Mouse (Mus musculus): ENCODE results near the gene Tmem198. TPM values are rescaled to one million over a fixed set of nuclear protein-coding genes. Genes with fewer than 3 reads are reported as not detected.

Tmem198 gene
- polyA plus RNA-seq, 1 experiment from 2014 or later = 0.83 TPM

- peaks cover 67% of the 10 kb centered on the region for H3K4me1 ChIP-seq
- H3K9me3 ChIP-seq = no peaks in the 10 kb centered on the region
- H3K4me3 ChIP-seq = peak overlapping the region; percentile 19; the same call in 1 of the 2 replicates
- WGBS = 1% methylated on average over 22 of the region's 22 CpGs
- peak overlapping the region; percentile 31; the same call in 1 of the 2 replicates for H3K9ac ChIP-seq
- peak overlapping the region; percentile 51 for H3K4me2 ChIP-seq (replicated peaks)
- peaks cover 81% of the 10 kb centered on the region for H3K27me3 ChIP-seq
- ATAC-seq (ENCODE audit: low FRiP score, low read depth) = no peak
- H3K27ac ChIP-seq = no peak overlapping the region
- H3K36me3 ChIP-seq = peaks cover 12% of the 10 kb centered on the region
Measured at GRCm38 (mm10) chr1:75445751-75446611, 33.4 kb upstream of the Tmem198 start.

GRCm38 (mm10) chr1:75446656-75447055, 32.7 kb upstream of the Tmem198 start:
- 8% methylated on average over 16 of the region's 20 CpGs for WGBS
- Histone ChIP-seq H3K27me3 (peaks cover 87% of the 10 kb centered on the region), H3K9me3 (no peaks in the 10 kb centered on the region), H3K9ac (no peak overlapping the region), H3K36me3 (peaks cover 10% of the 10 kb centered on the region), H3K4me2 (replicated peaks) (no peak overlapping the region; the same call in 1 of the 2 replicates), H3K27ac (no peak overlapping the region), H3K4me3 (no peak overlapping the region; the same call in 1 of the 2 replicates), H3K4me1 (peaks cover 67% of the 10 kb centered on the region)
- ATAC-seq (ENCODE audit: low FRiP score, low read depth) = no peak

- H3K4me2 ChIP-seq (replicated peaks) = peak overlapping the region; percentile 49
- no peaks in the 10 kb centered on the region for H3K9me3 ChIP-seq
- peaks cover 67% of the 10 kb centered on the region for H3K4me1 ChIP-seq
- WGBS = 3% methylated on average over 10 of the region's 10 CpGs
- H3K27ac ChIP-seq = no peak overlapping the region; the same call in 1 of the 2 replicates
- H3K27me3 ChIP-seq = peaks cover 95% of the 10 kb centered on the region
- no peak for ATAC-seq (ENCODE audit: low FRiP score, low read depth)
- H3K4me3 ChIP-seq = peak overlapping the region; percentile 10; the same call in 1 of the 2 replicates
- H3K36me3 ChIP-seq = peaks cover 3% of the 10 kb centered on the region; the same call in 1 of the 2 replicates
- peak overlapping the region; percentile 43; the same call in 1 of the 2 replicates for H3K9ac ChIP-seq
Measured at GRCm38 (mm10) chr1:75447265-75448051, 31.9 kb upstream of the Tmem198 start.

GRCm38 (mm10) chr1:75448052-75448431, 31.3 kb upstream of the Tmem198 start:
- WGBS = 0% methylated on average over 7 of the region's 7 CpGs
- Histone ChIP-seq H3K36me3 (no peaks in the 10 kb centered on the region), H3K4me1 (peaks cover 73% of the 10 kb centered on the region), H3K27ac (no peak overlapping the region; the same call in 1 of the 2 replicates), H3K9ac (no peak overlapping the region), H3K27me3 (peaks cover 100% of the 10 kb centered on the region), H3K4me3 (peak overlapping the region; percentile 10; the same call in 1 of the 2 replicates), H3K9me3 (no peaks in the 10 kb centered on the region), H3K4me2 (replicated peaks) (peak overlapping the region; percentile 49)
- ATAC-seq (ENCODE audit: low FRiP score, low read depth) = no peak

- no peak overlapping the region for H3K27ac ChIP-seq
- no peak for ATAC-seq (ENCODE audit: low FRiP score, low read depth)
- peak overlapping the region; percentile 17; the same call in 1 of the 2 replicates for H3K4me3 ChIP-seq
- peak overlapping the region; percentile 37 for H3K4me2 ChIP-seq (replicated peaks)
- peaks cover 78% of the 10 kb centered on the region for H3K4me1 ChIP-seq
- H3K36me3 ChIP-seq = no peaks in the 10 kb centered on the region
- H3K9me3 ChIP-seq = no peaks in the 10 kb centered on the region
- peak overlapping the region; percentile 35; the same call in 1 of the 2 replicates for H3K9ac ChIP-seq
- 0% methylated on average over 14 of the region's 14 CpGs for WGBS
- peaks cover 100% of the 10 kb centered on the region for H3K27me3 ChIP-seq
Measured at GRCm38 (mm10) chr1:75448937-75449336, 30.4 kb upstream of the Tmem198 start.

GRCm38 (mm10) chr1:75449377-75450135, 29.8 kb upstream of the Tmem198 start:
- Histone ChIP-seq H3K9ac (peak overlapping the region; percentile 35; the same call in 1 of the 2 replicates), H3K36me3 (no peaks in the 10 kb centered on the region), H3K4me2 (replicated peaks) (peak overlapping the region; percentile 60), H3K4me3 (peak overlapping the region; percentile 29; the same call in 1 of the 2 replicates), H3K27ac (no peak overlapping the region), H3K4me1 (peaks cover 77% of the 10 kb centered on the region), H3K27me3 (peaks cover 100% of the 10 kb centered on the region), H3K9me3 (no peaks in the 10 kb centered on the region)
- no peak for ATAC-seq (ENCODE audit: low FRiP score, low read depth)
- WGBS = 5% methylated on average over 8 of the region's 8 CpGs

GRCm38 (mm10) chr1:75450314-75451005, 28.9 kb upstream of the Tmem198 start, which contains the start of gene Asic4:
Asic4 (plus strand) TSS chr1:75450436.
- H3K4me3 ChIP-seq = peak within 1 kb of the TSS; percentile 29
- peak within 1 kb of the TSS; percentile 43; the same call in 1 of the 2 replicates for H3K9ac ChIP-seq
- no peaks in the 10 kb centered on the region for H3K36me3 ChIP-seq
- H3K27ac ChIP-seq = no peak within 1 kb of the TSS
- WGBS = 3% methylated on average over 34 of the region's 35 CpGs
- H3K4me1 ChIP-seq = peaks cover 68% of the 10 kb centered on the region
- no peak for ATAC-seq (ENCODE audit: low FRiP score, low read depth)
- H3K4me2 ChIP-seq (replicated peaks) = peak within 1 kb of the TSS; percentile 60
- peaks cover 99% of the 10 kb centered on the region for H3K27me3 ChIP-seq
- H3K9me3 ChIP-seq = no peaks in the 10 kb centered on the region

GRCm38 (mm10) chr1:75451900-75452299, 27.4 kb upstream of the Tmem198 start:
- no peak overlapping the region for H3K27ac ChIP-seq
- ATAC-seq (ENCODE audit: low FRiP score, low read depth) = no peak
- H3K4me1 ChIP-seq = peaks cover 63% of the 10 kb centered on the region
- no peak overlapping the region for H3K4me3 ChIP-seq
- WGBS = 75% methylated on average over 5 of the region's 5 CpGs
- H3K9ac ChIP-seq = no peak overlapping the region
- H3K9me3 ChIP-seq = no peaks in the 10 kb centered on the region
- H3K27me3 ChIP-seq = peaks cover 99% of the 10 kb centered on the region
- no peak overlapping the region for H3K4me2 ChIP-seq (replicated peaks)
- H3K36me3 ChIP-seq = no peaks in the 10 kb centered on the region

- H3K4me3 ChIP-seq = no peak overlapping the region
- ATAC-seq (ENCODE audit: low FRiP score, low read depth) = no peak
- peaks cover 57% of the 10 kb centered on the region for H3K4me1 ChIP-seq
- H3K36me3 ChIP-seq = no peaks in the 10 kb centered on the region
- no peaks in the 10 kb centered on the region for H3K9me3 ChIP-seq
- H3K4me2 ChIP-seq (replicated peaks) = no peak overlapping the region
- WGBS = 53% methylated on average over 3 of the region's 3 CpGs
- no peak overlapping the region for H3K9ac ChIP-seq
- H3K27me3 ChIP-seq = peaks cover 98% of the 10 kb centered on the region
- H3K27ac ChIP-seq = no peak overlapping the region
Measured at GRCm38 (mm10) chr1:75455433-75455832, 23.9 kb upstream of the Tmem198 start.

GRCm38 (mm10) chr1:75455948-75456347, 23.4 kb upstream of the Tmem198 start:
- no peak overlapping the region for H3K27ac ChIP-seq
- H3K9ac ChIP-seq = no peak overlapping the region
- peaks cover 51% of the 10 kb centered on the region for H3K4me1 ChIP-seq
- no peaks in the 10 kb centered on the region for H3K9me3 ChIP-seq
- no peak overlapping the region for H3K4me2 ChIP-seq (replicated peaks)
- no peaks in the 10 kb centered on the region for H3K36me3 ChIP-seq
- H3K4me3 ChIP-seq = no peak overlapping the region
- H3K27me3 ChIP-seq = peaks cover 94% of the 10 kb centered on the region
- ATAC-seq (ENCODE audit: low FRiP score, low read depth) = no peak
- 20% methylated on average over 5 of the region's 5 CpGs for WGBS
